ENCODE assay signal across 1 mouse cellular context in genomic region chr17:30213371-30213770, GRCm38 (mm10).
TF ChIP-seq lines count a peak whose summit lies in the region.

No protein-coding gene starts in this region.

TF ChIP-seq in MEL, 35 proteins besides CTCF, POLR2A, EP300 and RAD21 (continued from another document):
- TF ChIP-seq GATA1 (IDR thresholded peaks at IDR 0.05; ENCODE audit: low read depth, low read length) (peak; percentile 42; the same call in 1 of the 2 replicates), POLR2AphosphoS5 (IDR thresholded peaks at IDR 0.05; ENCODE audit: borderline replicate concordance, low read depth, low read length) (no peak), SMC3 (IDR thresholded peaks at IDR 0.05; ENCODE audit: low read depth, low read length) (0 out of 2 replicates have a peak, but pooled peaks have one; percentile 29), MXI1 (IDR thresholded peaks at IDR 0.05; ENCODE audit: low read depth, low read length) (0 out of 2 replicates have a peak, but pooled peaks have one; percentile 44), MYC (IDR thresholded peaks at IDR 0.05; ENCODE audit: low read depth, low read length) (0 out of 2 replicates have a peak, but pooled peaks have one; percentile 21), USF1 (IDR thresholded peaks at IDR 0.05; ENCODE audit: low read depth, low read length) (peak; percentile 71), BHLHE40 (IDR thresholded peaks at IDR 0.05; ENCODE audit: borderline replicate concordance, low read depth, low read length) (no peak), ETS1 (IDR thresholded peaks at IDR 0.05; ENCODE audit: low read depth, low read length) (peak; percentile 25; the same call in 1 of the 2 replicates), ZMIZ1 (IDR thresholded peaks at IDR 0.05; ENCODE audit: low read depth, low read length) (no peak)
